Mouse (Mus musculus) C2C12 (cell line): ENCODE measurements around the gene Abcc12. TPM values are rescaled to one million over a fixed set of nuclear protein-coding genes. Genes with fewer than 3 reads are reported as not detected.

ENCODE experiments used
- H3K27me3 ChIP-seq: one replicate; pipeline ENCODE4 v1.6.1; 2011; ENCODE audit not compliant: control insufficient read depth, insufficient read depth, insufficient read length
- H3K36me3 ChIP-seq: one replicate; pipeline ENCODE4 v1.6.1; 2011; ENCODE audit not compliant: control insufficient read depth, insufficient read depth
- H3K4me3 ChIP-seq: one replicate; pipeline ENCODE4 v1.5.1; 2011; ENCODE audit warnings: mild to moderate bottlenecking, control low read depth; ENCODE audit not compliant: poor library complexity, insufficient read depth, severe bottlenecking
- H3K79me2 ChIP-seq: one replicate; pipeline ENCODE4 v1.6.1; 2011; ENCODE audit not compliant: control insufficient read depth, insufficient read depth
- H3K79me3 ChIP-seq: one replicate; pipeline ENCODE4 v1.6.1; 2011; ENCODE audit warnings: low read depth, control low read depth
- H3ac ChIP-seq: one replicate; pipeline ENCODE3; 2011; ENCODE audit warnings: low read depth; ENCODE audit not compliant: control insufficient read depth, insufficient read length
- CEBPB ChIP-seq: IDR thresholded peaks from one replicate; pipeline ENCODE4 v1.6.1; 2011; ENCODE audit warnings: low read depth, mild to moderate bottlenecking, control low read depth, moderate library complexity
- CTCF ChIP-seq: IDR thresholded peaks from one replicate; pipeline ENCODE4 v1.5.1; 2011; ENCODE audit not compliant: control insufficient read depth, insufficient read depth, insufficient read length
- FOSL1 ChIP-seq: IDR thresholded peaks from one replicate; pipeline ENCODE4 v1.8.0; 2011; ENCODE audit warnings: mild to moderate bottlenecking, low read length; ENCODE audit not compliant: poor library complexity, insufficient read depth, severe bottlenecking
- MAX ChIP-seq: IDR thresholded peaks from one replicate; pipeline ENCODE4 v1.6.1; 2011; ENCODE audit warnings: mild to moderate bottlenecking, control low read depth
- MYOD1 ChIP-seq: IDR thresholded peaks from one replicate; pipeline ENCODE4 v1.6.1; 2011; ENCODE audit warnings: low read depth; ENCODE audit not compliant: control insufficient read depth, insufficient read length
- MYOG ChIP-seq: IDR thresholded peaks from one replicate; pipeline ENCODE4 v1.6.1; 2011; ENCODE audit not compliant: control insufficient read depth, insufficient read length; ENCODE audit errors: extremely low read depth
- USF1 ChIP-seq: IDR thresholded peaks from one replicate; pipeline ENCODE4 v1.6.1; 2011; ENCODE audit warnings: low read depth, mild to moderate bottlenecking, control low read depth, moderate library complexity
- polyA plus RNA-seq: library from polyadenylated mRNA; unstranded; fragments of >200 nt; fragmentation: generic; extraction: Trizol; gene quantifications from one replicate; pipeline ENCODE4 v1.2.1, GENCODE M21; 2012; ENCODE audit warnings: missing spikeins

Abcc12 gene
- polyA plus RNA-seq, 1 experiment, result not detected

GRCm38 (mm10) chr8:86586058-86586457 is 5.6 kb upstream of the Abcc12 start:
- H3K36me3 ChIP-seq, result no peaks in the 10 kb centered on the region
- no peaks in the 10 kb centered on the region for H3K79me3 ChIP-seq
- no peaks in the 10 kb centered on the region for H3K79me2 ChIP-seq
- TF ChIP-seq USF1 (no peak), CEBPB (no peak), FOSL1 (no peak), CTCF (no peak), MYOD1 (no peak), MYOG (no peak), MAX (no peak)
- H3K27me3 ChIP-seq, result peaks cover 7% of the 10 kb centered on the region
- H3K4me3 ChIP-seq, result no peak overlapping the region
- H3ac ChIP-seq, result no peak overlapping the region

- no peaks in the 10 kb centered on the region for H3K36me3 ChIP-seq
- TF ChIP-seq CEBPB (no peak), FOSL1 (no peak), CTCF (peak; percentile 76), MYOG (no peak), MAX (no peak)
- no peaks in the 10 kb centered on the region for H3K79me3 ChIP-seq
- no peak overlapping the region for H3K4me3 ChIP-seq
- peak overlapping the region; percentile 30 for H3ac ChIP-seq
- H3K79me2 ChIP-seq, result no peaks in the 10 kb centered on the region
- peaks cover 7% of the 10 kb centered on the region for H3K27me3 ChIP-seq
These were observed 5.0 kb upstream of the Abcc12 start for GRCm38 (mm10) chr8:86585532-86585931.

- Histone ChIP-seq H3K79me2 (no peaks in the 10 kb centered on the region), H3K79me3 (no peaks in the 10 kb centered on the region), H3K36me3 (no peaks in the 10 kb centered on the region), H3ac (no peak overlapping the region), H3K4me3 (no peak overlapping the region), H3K27me3 (peaks cover 7% of the 10 kb centered on the region)
- TF ChIP-seq CTCF, result peak; percentile 42
- TF ChIP-seq MAX, result no peak
- TF ChIP-seq USF1, result no peak
- no peak for TF ChIP-seq MYOG
- no peak for TF ChIP-seq MYOD1
- no peak for TF ChIP-seq CEBPB
- no peak for TF ChIP-seq FOSL1
These were observed 4.6 kb upstream of the Abcc12 start for GRCm38 (mm10) chr8:86585118-86585517.

- Histone ChIP-seq H3K36me3 (no peaks in the 10 kb centered on the region), H3ac (no peak overlapping the region), H3K27me3 (peaks cover 9% of the 10 kb centered on the region), H3K79me3 (no peaks in the 10 kb centered on the region), H3K4me3 (no peak overlapping the region), H3K79me2 (no peaks in the 10 kb centered on the region)
- TF ChIP-seq MYOD1, result no peak
- no peak for TF ChIP-seq USF1
- no peak for TF ChIP-seq FOSL1
- no peak for TF ChIP-seq CTCF
- no peak for TF ChIP-seq CEBPB
- no peak for TF ChIP-seq MAX
- TF ChIP-seq MYOG, result no peak
These were observed 1.4 kb upstream of the Abcc12 start for GRCm38 (mm10) chr8:86581921-86582331.

- Histone ChIP-seq H3K36me3 (no peaks in the 10 kb centered on the region), H3K27me3 (peaks cover 7% of the 10 kb centered on the region), H3K4me3 (no peak overlapping the region), H3K79me3 (no peaks in the 10 kb centered on the region), H3K79me2 (no peaks in the 10 kb centered on the region), H3ac (no peak overlapping the region)
- TF ChIP-seq MYOD1 (no peak), CEBPB (no peak), MYOG (no peak), CTCF (no peak), USF1 (no peak), MAX (no peak), FOSL1 (no peak)
These were observed 1.8 kb downstream of the Abcc12 start for GRCm38 (mm10) chr8:86578693-86579092.

GRCm38 (mm10) chr8:86578076-86578475 is 2.4 kb downstream of the Abcc12 start:
- Histone ChIP-seq H3K27me3 (peaks cover 7% of the 10 kb centered on the region), H3K4me3 (no peak overlapping the region), H3K79me3 (no peaks in the 10 kb centered on the region), H3K79me2 (no peaks in the 10 kb centered on the region), H3K36me3 (no peaks in the 10 kb centered on the region), H3ac (no peak overlapping the region)
- TF ChIP-seq CTCF (no peak), USF1 (no peak), MYOG (no peak), FOSL1 (no peak), MAX (no peak), MYOD1 (no peak), CEBPB (no peak)
